Mouse (Mus musculus) adrenal gland, adult (tissue): ENCODE results near the gene Ifne.
A peak's percentile ranks its signal among the peaks of the same experiment; 100 is the strongest.

Source experiments
- DNase-seq, 2 experiments: peaks; one replicate each; pipeline ENCODE4 v3.0.0; 2022 to 2023; ENCODE audit warnings: low spot score in 1 of 2; ENCODE audit not compliant: inconsistent age in 2 of 2

Ifne gene

DNA sequence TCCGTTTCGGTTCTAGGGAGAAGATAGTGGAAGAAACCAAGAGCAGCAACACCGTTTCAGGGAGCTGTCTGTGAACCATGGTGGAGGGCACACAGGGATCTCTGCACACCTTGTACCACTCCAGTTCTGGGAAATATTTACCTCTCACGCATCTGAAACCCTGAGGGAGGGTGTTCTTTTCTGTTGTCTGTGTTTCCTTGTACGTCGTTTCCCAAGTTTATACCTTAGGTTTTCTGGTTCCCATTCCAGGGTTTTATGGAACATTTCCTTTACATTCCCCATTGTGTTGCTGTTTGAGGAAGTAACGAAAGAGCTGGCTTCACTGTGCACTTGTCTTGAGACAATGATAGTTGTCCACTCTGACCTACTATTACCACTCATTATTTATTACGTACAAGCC, at the start of gene Ifne:
TSS of gene Ifne (minus strand) at position 101 of the 400 bp plus-strand sequence.
- no peak for DNase-seq

DNA sequence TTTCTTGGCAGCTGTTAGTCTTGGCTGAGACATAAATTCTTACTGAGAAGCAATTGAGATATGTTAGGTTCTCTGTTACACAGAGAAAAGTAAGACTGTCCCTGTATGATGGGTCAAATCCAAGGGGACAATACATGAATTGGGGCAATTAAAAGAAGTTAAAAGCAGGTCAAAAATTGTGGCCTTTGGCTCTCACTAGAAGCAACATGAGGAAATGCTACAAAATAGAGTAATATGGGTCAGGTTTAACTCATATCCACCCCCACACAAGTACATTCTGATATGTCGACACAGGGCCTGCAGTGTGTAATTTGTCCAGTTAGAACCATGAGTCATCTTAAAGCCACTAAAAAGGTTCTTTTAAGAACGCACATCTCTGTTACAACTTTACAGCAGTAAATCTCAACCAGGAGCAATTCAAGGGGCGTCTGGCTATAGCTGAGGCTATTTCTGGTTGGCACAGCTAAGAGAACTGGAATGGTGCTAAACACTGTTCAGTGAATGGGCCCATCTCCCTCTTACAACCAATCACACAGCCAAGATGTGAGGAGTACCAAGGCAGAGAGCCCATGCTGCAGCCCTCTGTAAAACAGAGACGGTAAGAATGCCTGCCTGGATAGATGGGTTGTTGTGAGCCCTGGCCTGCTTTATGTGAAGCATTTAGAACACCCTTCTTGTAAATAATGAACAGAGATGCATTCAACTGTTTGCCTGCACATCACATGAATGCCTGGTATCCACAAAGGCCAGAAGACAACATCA, 48.5 kb upstream of the Ifne start:
- peak in 1 of 2 experiments; percentile 65 for DNase-seq

DNA sequence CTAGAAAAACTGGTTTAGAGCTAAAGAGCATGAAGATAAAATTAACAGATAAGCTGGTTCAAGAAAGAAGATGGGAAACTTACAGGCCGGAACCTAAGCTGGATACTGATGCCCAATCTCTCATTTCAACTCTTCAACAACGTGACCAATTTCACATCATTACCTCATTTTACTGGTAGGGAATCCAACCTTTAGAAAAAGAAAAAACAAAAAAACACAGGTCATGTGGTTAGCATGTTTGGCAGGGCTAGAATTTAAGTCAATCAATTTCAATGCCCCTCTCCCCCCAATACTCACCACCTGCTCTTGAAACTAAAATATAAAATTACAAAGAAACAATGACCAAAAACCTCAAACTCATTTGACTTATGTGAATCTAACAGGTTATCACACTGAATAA, 47.8 kb upstream of the Ifne start:
- DNase-seq, result no peak

DNA sequence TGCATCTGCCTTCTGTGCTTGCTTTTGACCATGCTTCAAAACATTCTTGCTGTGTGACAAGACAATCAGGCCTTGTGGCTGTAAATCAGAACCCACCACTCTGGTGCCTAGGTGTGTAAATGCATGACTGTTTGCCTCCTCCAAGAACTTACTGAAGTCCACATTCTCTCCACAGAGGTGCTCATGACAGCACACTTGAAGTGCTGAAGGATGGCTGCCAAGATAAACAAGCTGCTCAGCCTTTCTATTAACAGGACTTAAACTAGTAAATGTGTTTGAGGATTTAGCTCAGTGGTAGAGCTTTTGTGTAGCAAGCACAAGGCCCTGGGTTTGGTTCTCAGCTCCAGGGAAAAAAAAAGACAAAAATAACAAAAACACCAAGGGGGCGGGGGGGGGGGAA, 46.6 kb upstream of the Ifne start:
- DNase-seq, result no peak

DNA sequence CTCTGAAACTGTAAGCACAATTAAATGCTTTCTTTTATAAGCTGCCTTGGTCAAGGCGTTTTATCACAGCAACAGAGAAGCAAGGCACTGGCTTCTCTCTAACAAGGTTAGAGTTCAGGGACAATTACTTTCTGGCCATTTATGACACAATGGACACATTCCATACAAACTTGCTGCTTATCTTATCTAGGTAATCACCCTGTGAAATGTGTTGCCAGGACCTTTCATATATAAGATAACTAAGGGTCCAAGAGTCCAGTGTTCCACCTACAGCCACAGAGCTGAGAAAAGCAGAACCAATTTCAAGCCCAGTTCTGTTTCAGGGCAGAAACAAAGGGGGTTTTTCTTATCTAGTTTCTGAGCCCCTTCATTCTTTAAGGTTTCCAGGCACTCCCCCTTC, 46.1 kb upstream of the Ifne start:
- DNase-seq, result no peak

DNA sequence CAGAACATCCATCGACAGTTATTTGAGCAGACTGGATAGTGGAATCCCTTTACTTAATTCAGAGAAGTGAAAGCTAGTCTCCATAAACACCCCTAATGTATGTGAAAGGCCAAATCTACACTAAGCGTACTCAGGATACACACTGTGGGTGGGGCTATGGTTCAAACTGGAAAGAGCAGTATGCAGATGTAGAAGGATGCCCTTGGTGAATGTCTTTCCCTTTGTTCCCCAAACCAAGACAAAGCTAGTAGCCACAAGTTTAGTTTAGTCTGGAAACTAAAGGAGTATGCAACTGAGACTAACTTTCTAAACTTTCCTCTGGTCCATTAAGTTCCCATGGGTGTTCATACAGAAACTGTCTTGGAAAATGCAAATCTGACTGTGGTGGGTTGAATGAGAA, 45.5 kb upstream of the Ifne start:
- no peak for DNase-seq

DNA sequence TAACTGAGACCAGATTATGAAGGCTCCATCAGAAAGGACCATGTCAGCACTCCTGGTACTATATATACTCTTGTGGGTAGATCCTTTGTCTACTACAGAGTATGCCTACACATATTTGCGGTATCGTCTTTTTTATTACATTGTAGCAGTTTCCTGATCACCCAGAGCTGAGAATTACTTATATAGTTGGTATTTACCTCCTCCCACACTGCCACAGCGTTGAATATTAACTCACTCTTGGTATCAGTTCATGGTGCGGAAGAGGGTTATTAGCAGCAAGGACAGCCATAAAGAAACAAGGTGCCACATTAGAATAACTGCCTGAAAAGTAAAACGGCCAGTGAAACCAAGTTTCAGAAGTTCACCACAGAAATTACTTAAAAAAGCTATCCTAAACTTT, 41.3 kb upstream of the Ifne start:
- DNase-seq, result no peak

DNA sequence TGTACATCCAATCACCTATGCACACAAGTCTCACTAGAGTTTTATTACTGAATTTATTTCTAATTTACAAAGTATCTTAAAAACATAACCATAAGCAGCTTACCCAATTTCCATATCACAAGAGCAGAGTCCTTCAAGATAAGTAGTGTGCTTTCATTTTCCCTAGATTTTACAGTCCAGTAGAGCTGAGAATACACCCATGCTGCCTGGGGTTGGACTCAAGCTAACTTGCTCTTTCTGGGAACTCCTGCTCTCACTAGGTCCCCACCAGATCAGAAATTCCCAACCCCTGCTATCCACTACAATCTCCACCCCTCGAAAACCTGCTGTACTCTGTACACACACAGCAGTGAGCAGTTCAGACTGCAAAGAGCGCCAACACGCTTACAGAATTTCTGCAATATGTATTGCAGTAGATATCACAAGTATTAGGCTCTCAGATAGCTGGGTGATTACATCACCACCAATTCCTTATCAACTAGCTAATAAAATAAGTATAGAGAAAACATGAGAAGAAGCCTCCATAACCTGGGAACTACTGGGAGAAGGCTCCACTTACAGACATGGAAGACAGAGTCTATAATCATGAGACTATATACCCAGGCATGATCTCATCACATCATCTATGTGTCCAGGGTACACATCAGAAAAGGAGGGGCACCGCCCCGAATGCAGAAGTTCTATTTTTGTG, 37.9 kb upstream of the Ifne start:
- no peak for DNase-seq

DNA sequence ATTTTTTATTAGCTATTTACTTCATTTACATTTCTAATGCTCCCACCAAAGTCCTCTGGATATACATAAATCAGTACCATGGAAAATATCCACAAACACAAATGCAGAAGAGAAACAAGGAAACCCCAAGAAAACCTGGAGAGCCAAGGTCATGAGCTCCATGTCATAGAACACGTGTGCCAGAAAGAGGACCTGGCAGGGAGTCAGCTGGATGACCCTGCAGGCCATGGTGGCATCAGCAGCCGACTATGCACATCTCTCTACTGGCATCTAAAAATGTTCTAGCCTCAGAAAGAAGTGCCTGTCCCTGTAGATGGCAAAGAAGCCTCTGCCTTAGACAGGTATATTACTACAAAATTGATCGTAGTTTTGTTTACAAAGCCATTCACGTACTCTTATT, 36.3 kb upstream of the Ifne start:
- peak; percentile 20 to 63 for DNase-seq

DNA sequence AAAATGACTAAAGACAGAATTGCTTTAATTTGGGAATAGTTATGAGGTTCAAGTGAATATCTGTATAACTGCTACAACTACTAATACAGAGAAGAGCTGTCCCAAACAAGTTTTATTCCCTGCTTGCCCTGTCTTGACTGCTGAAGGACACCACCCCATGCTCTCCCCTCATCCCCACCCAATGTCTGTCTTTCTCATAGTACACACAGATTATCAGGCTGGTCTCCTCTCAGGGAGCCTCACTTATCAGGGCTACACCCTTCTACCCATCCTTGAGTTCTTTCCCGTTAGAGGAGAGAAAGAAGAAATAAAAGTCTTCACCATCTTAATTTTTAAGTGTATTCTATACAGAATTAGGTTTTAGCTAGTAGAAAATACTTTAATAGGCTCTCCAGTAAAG, 34.0 kb upstream of the Ifne start:
- DNase-seq, result no peak

DNA sequence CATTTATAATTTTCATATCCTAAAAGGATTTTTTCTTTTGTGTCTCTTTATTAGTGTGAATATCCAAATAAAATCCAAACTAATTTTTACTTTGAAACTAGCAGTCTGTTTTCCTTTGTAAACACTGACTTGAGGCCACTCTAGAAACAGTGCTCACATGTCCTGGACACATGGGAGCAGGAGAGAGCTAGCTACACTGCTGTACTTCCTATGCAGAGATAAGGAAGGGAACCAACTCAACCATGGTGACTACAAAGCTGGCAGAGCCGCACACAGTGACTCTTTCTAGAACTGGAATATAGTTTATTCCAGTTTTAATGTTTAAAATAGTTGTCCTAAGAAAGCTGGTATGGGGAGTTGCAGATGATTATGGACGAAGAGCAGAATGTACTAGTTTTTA, 32.9 kb upstream of the Ifne start:
- no peak for DNase-seq

DNA sequence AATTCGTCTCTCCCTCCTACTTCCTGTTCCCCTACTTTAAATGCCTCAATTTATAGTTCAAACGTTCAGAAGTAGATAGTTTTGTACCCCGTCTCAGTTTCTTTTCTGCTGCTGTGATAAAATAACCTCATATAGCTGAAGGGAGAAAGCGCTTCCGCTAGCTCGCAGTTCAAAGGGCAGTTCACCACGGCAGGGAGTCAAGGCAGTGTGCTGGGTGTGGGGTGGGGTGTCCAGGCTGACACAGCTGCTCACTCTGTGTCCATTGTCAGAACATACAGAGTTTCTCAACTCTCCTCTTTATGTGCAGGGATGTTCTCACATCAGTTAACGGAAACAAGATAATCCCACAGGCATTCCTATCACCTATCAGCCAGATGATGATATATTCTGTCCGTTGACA, 32.2 kb upstream of the Ifne start:
- DNase-seq, result no peak

DNA sequence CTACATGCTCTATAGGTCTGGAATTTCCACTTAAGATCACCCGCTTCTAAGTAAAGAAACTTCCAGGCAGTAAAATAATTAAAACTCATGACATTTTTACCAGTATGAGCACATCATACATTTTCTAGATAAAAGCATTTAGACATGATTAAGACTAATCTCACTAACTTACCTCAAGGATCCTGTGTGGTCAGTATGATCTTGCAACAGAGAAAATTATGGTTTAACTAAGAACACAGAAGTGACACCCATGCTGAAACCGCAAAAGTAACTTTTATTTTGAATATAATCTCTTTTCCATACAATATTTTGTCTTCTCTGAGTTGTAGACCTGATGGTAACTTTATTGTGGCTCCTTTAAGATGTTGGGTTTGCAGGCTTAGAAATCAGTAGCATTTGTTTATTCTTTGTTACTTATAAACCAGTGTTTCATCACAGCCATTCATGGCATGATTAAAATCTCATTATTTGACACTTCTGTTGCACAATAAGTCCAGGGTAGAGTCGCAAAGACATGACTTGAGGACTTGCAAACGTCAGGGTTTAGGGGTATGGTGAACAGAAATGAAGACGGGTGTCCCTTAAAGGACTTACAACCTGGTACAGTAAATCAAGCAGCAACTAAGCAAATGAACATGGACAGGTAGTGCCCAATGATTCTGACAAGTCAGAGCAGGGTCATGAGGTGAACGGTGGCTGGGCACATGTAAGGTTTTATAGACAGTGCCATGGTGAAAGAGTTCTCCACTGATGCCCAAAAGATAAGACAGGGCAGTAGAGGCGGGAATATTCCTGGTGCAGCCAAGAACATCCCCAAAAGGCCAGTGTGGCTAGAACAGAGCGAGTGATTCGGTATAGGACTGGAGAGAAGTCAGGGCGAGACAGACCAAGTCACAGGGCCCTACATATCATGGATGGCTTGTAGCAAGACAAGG, 29.9 kb upstream of the Ifne start:
- DNase-seq, result no peak

DNA sequence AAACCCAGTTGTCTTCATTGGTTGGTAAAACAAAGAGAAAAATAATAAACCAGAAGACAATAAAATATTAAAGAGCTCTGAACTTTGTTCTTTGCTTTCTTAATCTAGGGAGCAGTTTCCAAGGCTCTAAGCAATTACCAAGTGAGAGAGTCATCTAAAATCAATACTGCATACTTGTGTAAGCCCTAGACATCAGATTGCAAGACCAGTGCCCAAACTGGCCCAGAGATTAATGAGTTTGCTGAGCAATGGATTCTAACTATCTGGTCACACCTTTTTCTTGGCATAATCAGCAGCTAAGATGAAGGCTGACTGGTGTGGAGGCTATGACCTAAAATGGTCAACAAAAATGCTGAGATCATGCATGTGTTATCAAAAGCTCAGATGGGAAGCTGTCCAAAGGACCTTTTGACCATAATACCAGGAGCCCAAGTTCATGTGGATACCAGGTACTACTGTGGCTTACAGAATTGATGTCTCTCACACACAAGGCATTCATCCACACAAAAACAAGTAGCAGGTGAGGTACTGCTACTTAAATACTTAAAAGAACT, 13.3 kb upstream of the Ifne start:
- no peak for DNase-seq

DNA sequence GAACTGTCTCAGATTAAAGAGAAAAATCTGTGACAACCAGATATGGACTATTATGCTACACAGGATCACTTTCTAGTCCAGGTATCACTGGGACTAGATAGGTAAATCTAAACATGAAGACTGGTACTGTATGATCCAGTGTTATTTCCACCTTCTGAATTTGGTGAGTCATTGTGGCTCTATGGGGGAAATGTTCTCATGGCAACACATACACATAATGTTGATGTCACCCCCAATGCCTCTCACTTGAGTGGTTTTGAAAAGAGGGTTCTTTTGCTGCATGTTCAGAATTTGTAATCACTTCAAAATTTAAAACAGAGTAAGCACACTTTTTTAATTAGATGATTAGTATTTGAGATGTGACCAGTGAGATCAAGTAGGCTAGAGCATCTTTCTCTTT, 8.2 kb upstream of the Ifne start:
- no peak for DNase-seq

DNA sequence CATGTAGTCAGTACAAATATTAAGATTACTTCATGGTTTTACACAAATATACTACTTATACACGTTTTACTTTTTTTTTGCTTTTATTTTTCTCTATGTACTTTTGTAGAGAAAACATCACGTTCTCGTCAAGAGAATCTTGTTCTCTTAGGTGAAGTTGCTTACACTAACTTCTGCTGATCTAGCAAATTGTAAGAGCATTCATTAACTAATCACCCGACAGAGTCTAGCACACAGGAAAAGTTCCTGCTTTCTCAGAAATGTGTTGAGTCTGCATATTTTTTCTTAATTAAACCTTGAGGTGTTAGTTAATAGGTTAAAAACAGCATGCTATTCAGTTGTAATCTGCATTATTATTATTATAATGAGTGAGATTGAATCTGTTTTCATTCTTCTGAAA, 1.2 kb downstream of the Ifne start:
- no peak for DNase-seq

DNA sequence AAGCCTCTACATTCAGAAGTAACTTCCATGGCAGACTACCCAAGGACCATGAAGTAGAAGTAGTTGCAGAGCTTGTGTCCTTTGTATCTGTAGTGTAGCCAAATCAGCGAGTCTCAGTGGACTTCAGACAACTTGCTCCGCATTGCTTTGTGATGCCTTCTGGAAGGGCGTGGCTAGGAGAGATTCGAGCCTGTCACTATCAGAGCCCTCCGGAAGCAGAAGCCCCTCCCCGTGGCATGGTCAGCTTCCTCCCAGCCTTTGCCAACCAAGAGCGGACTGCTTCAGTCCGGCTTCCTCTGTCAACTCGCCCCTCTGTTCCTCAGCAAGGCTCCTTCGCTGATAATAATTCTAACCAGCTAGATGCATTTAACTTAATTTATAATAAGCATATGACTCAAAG, 1.8 kb downstream of the Ifne start:
- no peak for DNase-seq

DNA sequence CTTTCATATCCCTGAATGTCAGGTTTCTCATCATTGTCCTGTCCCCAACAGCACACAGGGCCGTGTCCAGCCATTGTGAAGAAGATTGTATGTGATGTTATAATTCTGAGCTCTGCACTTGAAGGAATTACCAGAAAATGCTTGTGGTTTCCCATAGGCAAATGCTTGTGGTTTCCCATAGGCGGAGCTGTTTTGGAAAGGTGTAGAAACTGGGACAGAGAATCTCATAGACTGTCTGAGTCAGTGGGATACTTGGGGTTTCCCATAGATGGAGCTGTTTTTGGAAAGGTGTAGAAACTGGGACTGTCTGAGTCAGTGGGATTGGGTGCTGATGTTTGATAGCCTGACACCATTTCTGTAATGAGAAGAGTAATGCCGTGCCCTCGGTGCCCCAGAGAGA, 3.5 kb downstream of the Ifne start:
- no peak for DNase-seq

DNA sequence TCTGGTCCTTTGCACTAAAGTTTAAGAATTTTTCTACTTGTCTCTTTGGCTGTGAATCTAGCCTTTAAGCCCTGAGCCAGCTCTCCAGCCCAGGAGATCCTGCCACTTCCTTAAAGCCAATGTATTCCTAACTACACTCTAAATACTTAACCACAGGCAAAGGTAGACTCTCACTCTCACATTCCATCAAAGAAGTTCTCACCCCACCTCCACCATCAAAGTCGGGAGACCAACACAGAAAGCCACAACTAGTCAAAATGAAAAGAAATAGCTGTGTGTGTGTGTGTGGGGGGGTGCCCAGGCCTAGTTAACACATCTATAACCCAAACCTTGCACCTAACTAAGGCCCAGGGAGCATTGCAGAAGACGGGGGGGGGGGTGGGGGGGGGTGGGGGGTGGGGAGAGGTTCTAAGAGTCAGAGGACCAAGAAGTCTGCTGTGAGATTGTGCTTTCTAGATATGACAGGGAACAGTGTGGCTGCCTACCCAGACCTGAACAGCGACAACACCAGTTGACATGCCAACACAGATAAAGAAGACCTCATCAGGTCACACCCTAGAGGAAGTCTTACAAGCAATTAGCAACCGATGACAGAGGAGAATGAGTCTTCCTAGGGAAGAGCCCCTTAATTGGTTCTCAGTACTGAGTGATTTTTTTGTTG, 4.4 kb downstream of the Ifne start:
- no peak for DNase-seq

DNA sequence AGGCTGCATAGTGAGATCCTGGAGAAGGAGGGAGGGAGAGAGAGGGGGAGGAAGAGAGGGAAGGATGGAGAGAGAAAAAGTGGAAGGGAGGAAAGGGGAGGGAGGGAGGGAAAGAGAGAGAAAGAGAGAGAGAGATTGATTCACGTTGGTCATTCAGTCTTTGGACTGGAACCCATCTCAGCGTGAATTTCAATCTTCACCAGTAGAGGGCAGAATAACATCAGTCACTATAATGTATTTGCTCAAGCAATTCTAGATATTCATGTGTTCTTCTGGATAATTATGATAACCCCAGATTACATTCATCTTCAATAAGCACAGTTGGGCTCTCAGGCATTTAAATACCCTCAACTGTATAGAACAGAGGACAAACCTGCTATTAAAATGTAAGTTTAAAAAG, 7.3 kb downstream of the Ifne start:
- peak in 1 of 2 experiments; percentile 82 for DNase-seq
